Mouse (Mus musculus): ENCODE measurements around the gene Eif4enif1. TPM values are rescaled to one million over a fixed set of nuclear protein-coding genes. Genes with fewer than 3 reads are reported as not detected.
A peak's percentile ranks its signal among the peaks of the same experiment; 100 is the strongest.
"Not testable (repeated sequence)": the region's sequence is repeated elsewhere in the genome, so short reads cannot be mapped to it uniquely, and the experiment has no call there.

The Eif4enif1 gene
- polyA plus RNA-seq, 2 experiments from 2014 or later: 54.0 to 72.4 TPM

DNA sequence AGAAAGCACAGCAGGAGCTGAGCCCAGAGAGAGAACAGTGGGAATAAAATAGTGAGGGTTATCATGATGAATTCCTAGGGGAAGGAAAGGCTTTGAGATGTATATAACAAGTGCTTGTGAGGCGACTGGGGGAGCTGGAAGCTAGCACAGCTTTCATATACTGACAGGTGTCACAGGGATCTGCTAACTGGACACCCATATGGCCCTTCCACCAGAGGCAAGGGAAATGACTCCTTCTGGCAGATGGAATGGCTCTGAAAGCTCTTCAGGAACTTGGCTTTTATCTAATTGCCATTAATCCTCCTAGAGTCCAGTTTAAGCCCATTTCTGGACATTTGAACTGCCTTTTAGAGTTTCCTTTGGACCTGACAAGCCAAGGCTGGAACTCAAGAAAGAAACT, 20.2 kb upstream of the Eif4enif1 start:
- not testable (repeated sequence) for ATAC-seq

DNA sequence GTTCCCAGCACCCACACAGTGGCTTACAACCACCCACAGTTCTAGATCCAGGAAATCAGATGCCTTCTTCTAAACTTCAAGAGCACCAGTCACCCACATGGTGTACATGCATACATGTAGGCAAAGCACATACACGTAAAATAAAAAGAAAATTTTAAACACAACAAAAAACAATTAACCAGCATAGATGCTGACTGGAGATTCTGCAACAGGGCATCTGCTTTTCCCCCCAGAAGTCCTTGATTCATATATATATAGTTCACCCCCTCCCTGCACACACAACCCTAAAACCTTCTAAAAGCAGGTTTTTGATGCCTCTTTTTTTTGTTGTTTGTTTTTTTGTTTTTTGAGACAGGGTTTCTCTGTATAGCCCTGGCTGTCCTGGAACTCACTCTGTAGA, 19.5 kb upstream of the Eif4enif1 start:
- ATAC-seq: not testable (repeated sequence)

DNA sequence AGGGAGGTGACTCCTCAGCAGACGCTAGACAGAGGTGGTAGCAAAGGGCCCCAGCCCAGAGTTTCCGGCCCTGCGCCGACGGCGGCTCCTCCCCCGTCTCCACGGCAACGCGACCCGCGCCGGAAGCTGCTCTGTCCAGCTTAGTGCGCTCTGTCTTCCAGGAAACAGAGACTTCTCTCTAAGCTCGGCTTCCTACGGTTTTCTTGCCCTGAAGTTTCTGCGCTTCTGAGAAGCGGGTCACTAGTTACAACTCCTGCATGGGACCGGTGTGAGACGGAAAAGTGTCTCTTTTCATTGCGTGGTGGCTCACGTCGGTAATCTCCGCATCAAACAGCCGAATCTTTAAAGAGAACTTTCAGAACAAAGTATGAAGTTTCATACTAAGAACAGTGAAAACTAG, 8.8 kb upstream of the Eif4enif1 start, which contains the start of gene Sfi1:
Gene Sfi1, minus strand, starts transcription at position 101 of the 400 bp plus-strand sequence.
- no peak for ATAC-seq

DNA sequence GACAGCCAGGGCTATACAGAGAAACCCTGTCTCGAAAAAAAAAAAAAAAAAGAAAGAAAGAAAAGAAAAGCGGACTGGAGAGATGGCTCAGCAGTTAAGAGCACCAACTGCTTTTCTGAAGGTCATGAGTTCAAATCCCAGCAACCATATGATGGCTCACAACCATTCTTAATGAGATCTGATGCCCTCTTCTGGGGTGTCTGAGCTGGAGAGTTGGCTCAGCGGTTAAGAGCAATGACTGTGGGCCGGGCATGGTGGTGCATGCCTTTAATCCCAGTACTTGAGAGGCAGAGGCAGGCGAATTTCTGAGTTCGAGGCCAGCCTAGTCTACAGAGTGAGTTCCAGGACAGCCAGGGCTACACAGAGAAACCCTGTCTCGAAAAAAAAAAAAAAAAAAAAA, 1.6 kb upstream of the Eif4enif1 start:
- not testable (repeated sequence) for ATAC-seq

DNA sequence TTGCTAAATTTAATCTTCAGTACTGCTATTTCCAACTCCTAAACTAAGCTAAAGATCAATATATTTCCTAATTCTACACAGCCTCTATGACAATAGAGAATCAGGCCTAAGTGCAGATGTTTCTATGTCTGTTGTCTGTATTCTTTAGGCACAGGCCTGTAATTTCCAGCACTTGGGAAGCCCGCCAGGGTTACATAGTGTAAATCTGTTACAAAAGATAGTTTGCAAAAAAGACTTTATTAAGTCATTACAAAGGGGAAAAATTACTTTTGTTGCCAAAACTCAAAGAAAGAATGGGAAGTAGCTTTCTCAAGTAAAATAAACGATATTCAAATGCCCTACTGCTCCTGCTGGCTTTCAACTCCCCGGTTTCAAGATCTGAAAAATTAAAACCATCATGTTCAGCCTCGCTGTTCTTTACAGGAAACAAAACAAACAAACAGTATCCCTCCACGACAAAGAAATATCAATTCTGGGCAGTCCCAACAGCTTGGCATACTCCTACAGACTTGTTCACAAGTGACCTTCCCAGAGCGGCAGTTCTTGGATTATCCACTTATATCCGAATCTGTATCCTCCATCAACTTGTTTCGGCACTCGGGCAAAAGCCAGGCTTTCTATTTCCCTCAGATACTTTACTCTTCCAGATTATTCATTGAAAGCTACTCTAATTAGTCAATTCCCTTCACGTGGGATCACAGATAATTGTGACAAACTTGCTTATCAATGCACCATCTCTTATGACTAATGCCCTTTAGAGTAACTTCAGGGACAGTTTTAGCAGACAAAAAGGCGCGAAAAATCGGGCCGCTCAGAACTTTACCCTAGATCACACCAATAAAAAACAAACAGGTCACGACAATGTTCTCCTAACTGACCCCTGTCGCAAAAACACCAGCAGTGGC, 614 bp upstream of the Eif4enif1 start:
- peak; percentile 24 for ATAC-seq

DNA sequence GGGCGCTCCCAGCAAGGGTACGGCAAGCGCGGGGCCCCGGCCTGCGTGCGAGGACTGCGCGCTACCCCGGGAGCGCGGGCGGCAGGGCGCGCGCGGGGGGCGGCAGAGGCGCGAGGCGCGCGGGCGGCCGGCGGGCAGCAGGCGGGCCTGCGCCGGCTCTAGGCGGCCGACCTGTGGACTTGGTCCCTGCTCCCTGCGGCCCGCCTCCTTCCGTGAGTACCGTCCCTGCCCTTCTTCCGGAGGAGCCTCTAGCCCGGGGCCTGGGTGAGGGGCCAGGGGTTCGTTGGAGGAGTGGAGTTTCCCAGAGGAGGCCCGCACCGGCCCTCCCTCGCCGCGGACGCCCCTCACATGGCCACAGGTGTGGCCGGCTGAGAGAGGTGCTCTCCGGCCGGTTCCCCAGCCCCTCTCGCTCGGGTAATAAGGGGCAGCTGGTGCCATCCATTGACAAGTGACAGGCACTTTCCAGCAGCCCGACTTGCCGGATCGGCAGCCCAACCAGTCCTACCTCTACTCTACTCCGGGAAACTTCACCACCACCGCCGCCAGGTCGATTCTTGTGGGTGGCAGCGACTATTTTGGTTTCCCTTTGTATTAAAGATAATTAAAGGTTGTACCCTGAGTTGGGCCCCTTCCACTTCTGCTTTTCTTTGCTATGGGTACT, 719 bp downstream of the Eif4enif1 start:
- ATAC-seq: peak; percentile 21

DNA sequence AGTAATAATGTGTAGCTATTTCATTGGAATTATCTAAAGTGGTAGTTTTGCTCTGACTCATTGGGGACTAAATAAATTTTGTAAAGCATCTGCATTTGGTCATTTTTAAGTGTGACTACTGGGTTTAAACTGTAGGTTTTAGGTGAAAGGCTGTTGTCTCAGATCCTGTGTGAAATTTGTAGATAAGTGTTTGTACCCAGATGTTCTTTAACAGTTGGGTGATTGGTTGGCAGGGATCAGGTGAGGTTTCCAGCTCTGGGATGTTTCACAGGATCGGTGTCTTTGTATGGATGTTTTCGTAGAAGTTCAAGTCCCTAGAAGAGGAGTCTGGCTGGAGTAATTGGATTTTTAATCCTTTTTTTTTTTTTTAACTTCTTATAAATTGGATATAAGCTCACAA, 1.6 kb downstream of the Eif4enif1 start:
- no peak for ATAC-seq

DNA sequence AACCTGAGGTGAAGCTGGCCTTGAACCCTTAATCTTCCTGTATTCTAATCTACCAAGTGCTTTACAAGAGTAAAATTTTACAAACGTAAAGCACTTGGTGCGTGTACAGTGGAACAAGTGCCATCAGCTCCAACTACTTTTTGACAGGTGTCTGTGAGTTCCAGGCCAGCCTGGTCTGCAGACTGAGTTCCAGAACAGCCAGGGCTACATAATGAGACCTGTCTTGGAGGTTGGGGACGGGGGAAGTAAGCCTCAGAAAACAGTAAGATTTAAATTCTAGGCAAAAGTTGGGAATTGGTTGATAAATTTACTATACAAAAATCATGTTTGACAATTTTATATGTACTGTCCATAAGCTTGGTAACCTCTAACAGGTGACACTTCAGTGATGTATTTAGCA, 3.0 kb downstream of the Eif4enif1 start:
- ATAC-seq: no peak

DNA sequence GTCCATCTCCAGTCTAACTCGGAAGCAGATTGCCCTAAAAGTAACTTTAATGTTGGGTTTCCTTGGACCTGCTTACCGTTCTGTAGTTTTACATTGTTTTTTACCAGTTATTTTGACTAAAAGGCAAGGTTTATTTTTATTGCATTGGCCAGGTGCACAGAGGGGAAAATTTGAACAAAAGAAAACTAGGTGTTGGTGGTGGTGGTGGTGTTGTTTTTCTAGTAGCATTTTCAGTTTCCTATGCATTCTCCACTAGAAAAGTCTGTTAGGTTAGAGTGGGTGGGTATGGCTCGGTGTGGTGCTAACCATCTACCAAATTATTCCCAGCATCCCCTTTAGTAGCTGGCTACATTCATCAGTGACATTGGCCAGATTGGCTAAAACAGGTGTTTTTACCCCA, 4.6 kb downstream of the Eif4enif1 start:
- ATAC-seq: no peak

DNA sequence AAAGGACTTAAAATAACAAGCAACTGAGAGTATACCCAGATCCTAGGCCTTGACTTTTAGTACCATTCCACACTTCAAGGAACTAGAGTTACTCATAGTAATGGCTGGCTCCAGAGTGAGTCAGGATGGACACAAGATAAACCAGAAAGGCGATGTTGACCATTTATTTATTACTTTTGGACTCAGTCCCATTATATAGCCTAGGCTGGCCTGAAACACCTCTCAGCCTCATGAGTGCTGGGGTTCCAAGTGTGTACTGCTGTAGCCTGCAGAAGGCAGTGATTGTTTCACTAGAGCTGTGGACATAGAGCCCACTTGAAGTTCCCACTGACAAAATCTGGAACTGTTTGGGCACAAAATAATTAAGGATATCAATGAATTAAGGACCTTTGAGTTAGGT, 10.3 kb downstream of the Eif4enif1 start:
- no peak for ATAC-seq

DNA sequence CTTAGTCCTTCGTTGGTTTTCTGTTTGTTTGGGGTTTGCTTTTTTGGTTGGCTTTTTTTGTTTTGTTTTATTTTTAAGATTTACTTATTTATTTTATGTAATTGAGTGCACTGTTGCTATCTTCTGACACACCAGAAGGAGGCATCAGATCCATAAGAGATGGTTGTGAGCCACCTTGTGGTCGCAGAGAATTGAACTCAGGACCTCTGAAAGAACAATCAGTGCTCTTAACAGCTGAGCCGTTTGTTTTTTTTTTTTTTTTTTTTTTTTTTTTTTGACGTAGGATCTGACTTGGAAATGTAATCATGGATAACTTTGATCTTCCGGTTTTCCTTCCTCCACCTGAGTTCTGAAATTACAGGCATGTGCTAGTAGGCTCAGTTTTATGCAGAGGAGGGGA, 20.9 kb downstream of the Eif4enif1 start:
- no peak for ATAC-seq

DNA sequence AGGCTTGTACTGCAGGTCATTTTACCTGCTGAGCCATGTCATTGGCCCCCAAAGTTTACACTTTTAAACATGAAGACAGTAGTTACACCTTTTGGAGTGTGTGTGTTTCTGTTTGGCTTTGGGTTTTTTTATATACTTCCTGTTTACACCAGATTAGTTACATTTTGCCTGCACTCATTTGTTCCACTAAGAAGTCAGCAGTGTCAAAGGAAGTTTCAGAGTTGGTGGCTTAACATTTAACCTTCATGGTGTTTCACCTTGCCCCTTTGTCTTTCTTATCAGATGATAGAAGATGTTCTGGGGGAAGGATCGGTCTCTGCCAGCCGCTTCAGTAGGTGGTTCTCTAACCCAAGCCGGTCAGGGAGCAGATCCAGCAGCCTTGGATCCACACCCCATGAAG, 24.9 kb downstream of the Eif4enif1 start:
- peak; percentile 88 for ATAC-seq

DNA sequence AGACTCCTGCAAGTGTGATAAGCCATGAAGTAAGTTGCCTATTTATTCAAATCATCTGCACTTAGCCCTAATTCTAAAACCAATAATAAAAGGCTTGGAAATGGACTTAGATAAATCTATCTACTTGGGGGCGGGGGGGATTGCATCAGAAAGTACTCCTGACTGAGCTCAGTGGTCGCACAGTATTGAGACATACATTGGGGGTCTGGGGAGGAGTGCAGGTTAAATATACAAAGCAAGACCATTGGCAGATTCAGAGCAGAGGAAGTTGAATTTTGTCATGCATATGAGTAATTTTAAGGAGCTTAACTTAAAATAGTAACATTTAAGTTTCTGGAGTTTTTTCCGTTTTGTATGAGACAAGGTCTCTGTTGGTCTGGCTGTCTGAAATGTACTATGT, 30.1 kb downstream of the Eif4enif1 start:
- ATAC-seq: no peak

DNA sequence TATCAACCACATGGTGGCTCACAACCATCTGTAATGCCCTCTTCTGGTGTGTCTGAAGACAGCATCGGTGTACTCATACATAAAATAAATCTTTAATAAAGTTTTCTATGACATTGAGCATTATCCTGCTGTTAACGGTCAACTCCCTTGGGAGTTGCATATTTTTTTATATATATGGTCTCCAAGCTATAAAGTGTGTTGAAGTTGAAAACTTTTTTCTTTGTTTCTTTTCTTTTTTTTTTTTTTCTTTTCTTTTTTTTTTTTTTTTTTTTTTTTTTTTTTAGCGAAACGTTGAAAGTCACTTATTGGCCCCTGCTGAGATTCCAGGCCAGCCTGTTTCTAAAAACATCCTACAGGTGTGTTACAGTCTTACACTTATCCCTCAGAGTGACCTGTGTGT, 31.5 kb downstream of the Eif4enif1 start:
- no peak for ATAC-seq

DNA sequence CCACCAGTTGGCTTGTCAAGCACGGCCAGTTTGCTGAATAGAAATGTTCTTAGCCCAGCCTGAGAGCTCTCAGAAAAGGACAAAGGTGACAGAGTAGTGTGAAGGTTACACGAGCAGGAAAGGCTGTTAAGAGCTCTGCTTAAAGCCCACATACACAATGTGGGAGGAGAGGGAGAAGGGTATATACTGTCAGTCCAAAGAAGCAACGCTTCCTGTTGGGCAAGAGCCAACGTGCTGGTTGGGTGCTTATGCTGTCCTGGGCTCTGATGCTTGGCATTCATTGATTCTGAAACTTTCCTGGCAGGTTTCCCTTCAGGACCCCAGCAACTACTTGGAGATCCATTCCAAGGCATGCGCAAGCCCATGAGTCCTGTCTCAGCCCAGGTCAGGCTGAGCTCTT, 33.1 kb downstream of the Eif4enif1 start:
- no peak for ATAC-seq

DNA sequence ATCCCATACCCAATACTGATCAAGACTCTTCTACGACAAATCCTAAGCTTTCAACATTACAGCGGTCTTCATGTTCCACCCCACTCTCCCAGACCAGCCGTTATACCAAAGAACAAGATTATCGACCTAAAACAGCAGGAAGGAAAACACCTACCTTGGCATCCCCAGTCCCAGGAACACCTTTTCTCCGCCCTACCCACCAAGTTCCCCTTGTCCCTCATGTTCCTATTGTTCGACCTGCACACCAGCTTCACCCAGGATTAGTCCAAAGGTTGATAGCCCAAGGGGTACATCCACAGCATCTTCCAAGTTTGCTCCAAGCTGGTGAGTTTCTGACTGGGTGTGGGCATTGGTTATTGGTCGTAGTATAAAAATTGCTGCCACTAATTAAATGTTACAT, 40.2 kb downstream of the Eif4enif1 start:
- ATAC-seq: no peak

DNA sequence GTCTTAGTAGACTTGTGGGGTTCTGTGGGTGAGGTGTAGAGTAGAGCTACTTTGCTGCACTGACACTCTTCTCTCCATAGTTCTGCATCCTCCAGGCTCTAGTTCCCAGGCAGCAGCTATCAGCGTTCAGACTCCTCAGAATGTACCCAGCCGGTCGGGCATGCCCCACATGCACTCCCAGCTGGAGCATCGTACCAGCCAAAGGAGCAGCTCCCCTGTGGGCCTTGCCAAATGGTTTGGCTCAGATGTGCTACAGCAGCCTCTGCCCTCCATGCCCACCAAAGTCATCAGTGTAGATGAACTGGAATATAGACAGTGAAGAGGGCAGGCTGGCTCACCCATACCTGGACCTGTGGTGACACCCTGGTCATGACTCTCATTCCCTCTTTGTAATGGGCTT, 41.6 kb downstream of the Eif4enif1 start:
- ATAC-seq: no peak

DNA sequence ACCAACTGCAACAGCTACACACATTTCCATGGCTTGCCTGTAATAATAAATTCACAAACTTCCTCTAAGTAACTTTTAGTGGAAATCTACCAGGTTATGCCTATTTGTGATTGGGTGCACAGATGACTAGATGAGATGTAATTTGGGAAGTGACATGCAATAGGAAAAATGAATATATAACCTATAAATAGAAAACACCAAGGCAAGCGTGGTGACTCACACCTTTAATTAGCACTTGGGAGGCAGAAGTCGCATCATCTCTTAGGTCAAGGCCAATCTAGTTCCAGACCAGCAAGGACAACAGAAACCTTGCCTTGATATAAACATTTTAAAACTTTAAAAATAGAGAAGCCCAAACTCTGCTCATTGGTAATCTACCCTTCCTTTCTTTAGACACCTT, 45.2 kb downstream of the Eif4enif1 start:
- no peak for ATAC-seq

DNA sequence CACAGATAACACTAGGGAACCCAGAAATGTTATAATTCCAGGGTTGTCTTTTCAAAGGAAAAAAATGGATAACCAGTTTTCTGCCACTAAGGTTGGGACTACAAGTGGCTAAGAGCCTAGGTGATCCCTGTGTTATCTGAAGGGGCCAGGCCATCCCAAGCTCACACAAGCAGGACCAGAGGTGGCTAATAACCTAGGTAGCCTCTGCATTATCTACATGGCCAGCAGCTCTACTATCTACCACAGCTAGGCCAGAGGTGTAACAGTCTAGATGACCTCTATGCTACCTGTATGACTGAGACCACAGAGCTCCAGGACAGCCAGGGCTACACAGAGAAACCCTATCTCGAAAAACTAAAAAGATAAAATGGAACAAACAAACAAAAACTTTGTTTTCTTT, 57.3 kb downstream of the Eif4enif1 start:
- ATAC-seq: no peak

DNA sequence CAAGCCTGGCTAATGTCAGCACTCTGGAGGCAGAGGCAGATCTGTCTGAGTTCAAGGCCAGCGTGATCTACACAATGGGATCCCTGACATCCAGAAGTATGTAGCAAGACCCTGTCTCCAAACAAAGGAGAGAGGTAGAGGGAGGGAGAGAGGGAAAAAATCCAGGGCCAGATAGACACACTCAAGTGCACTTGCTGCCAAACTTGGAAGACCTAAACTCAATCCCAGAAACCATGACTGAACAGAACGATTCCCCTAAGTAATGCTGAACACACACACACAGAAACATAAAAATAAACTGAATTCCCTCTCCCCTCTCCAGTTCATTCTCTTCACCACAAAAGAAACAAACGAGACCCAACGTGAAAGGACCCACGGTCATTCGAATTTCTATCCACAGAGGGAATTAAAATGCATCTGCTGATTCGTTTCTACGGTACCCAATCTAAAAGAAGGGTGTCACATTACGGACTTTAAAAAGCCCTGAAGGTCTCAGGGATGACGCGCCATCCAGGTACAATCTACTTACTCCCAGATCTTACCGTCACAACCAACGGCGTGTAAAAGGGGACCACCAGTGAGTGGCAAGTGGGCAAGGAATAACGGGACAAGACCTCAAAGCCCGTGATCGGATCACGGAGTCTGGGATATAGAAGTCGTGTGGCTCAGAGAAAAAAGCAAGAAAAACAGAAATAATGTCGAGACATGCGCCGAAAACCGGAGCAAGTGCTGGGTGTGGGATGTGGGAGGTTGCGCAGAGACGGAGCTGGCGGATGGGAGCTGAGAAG, 63.3 kb downstream of the Eif4enif1 start:
- no peak for ATAC-seq

DNA sequence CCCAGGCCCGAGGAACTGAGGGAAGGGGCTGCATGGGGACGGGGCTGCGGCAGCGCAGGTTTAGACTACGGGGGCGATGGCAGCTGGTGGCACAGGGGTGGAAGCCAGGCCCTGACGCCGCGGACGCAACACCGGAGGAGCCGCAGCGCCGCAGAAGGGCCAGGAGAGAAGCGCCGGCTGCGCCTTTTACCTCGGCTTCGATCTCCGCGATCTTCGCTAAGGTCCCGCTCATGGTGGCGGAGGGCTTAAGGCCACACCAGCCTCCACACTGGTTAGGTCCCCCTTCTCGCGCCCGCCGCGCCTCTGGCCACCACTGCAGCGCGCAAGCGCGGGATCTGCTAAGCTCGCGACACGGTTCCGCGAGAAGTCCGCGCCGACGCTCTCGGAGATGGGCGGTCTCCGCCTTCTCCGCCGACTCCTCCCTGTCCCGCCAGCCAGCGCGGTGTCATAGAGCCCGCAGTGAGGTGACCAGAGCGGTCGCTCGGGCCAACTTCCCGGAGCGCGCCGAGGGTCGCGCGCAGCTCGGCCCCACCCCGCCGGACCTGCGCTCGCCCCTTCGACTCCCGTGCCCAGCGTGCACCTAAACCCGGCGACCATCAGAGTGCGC, 64.0 kb downstream of the Eif4enif1 start, which contains the start of gene Drg1:
Gene Drg1, minus strand, starts transcription at position 337 of the 607 bp plus-strand sequence.
- peak; percentile 95 for ATAC-seq

DNA sequence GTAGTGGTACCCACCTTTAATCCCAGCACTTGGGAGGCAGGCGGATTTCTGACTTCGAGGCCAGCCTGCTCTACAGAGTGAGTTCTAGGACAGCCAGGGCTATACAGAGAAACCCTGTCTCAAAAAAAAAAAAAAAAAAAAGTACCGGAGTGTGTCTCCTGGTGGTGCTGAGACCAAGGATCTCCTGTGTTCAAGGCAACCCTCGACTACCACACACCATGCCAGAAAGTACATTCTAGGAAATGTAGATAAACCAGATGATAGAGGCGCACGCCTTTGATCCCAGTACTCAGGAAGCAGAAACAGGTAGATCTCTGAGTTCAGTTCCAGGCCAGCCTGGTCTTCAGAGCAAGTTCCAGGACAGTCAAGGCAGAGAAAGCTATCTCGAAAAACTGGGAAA, 64.9 kb downstream of the Eif4enif1 start:
- ATAC-seq: no peak

DNA sequence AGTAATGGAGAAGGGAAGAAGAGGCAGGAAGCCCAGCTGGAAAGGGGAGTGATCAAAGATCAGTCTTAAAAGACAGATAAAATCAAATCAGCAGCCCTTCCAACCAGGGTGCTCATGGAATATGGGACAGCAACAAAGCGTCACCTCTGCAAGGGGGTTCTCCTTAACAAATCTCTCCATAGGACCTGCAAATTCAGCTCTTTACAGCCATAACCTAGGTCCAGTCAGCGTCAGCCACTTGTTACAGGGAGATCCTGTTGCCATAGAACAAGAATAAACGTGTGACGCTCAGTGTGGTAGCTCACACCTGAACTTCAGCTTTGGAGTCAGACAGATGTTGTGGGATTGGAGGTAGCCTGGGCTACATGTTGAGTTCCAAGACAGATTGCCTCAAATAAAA, 67.0 kb downstream of the Eif4enif1 start:
- ATAC-seq: no peak
